Mouse (Mus musculus): Measurements from ENCODE around the gene Slc8b1. TPM values are rescaled to one million over a fixed set of nuclear protein-coding genes. Genes with fewer than 3 reads are reported as not detected.
A peak's percentile ranks its signal among the peaks of the same experiment; 100 is the strongest.

Gene Slc8b1
- polyA plus RNA-seq, 1 experiment from 2014 or later = 3.5 TPM

DNA sequence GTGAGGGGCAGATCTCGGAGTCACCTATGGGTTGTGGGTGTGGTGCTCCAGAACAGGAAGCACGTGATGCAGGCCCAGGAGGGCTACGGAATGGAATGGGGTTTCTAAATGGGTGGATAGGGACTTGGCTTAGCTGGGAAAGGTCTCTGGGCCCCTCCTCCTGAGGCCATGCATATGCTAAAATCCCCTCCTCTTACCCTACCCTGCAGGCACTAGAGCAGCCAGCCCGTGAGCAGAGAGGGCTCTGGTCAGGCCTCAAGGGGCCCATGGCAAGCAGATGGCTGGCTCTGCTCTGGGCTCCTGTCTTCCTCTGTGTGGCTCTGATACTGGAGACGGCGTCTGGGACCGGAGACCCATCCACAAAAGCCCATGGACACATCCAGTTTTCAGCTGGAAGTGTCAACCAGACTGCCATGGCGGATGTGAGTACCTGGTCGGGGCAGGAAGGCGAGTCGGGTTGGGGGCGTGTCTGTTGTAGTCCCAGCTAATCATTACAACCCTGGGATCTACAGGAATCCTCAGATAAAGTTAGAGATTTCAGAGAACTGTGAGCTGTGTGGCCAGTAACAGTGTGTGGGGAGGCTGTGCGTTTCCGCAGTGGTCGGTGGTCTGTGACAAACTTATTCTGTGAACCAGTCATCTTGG, 2.1 kb downstream of the Slc8b1 start:
- DNase-seq (ENCODE audit: low spot score) (no peak), ATAC-seq (ENCODE audit: low read depth) (no peak)
- Histone ChIP-seq H3K27me3 (replicated peaks; ENCODE audit: control insufficient read depth, insufficient read depth, low read length) (0 out of 2 replicates have a peak, but pooled peaks cover 5% of the 10 kb centered on the region), H3K4me1 (ENCODE audit: control insufficient read depth, insufficient read depth, low read length) (peaks cover 19% of the 10 kb centered on the region), H3K9ac (ENCODE audit: low read depth, low read length) (no peak overlapping the region), H3K27ac (replicated peaks; ENCODE audit: low read depth, low read length) (no peak overlapping the region), H3K9me3 (ENCODE audit: control insufficient read depth, low read length) (no peaks in the 10 kb centered on the region), H3K4me2 (ENCODE audit: low read depth, low read length) (0 out of 2 replicates have a peak overlapping the region, but pooled peaks have one; percentile 7), H3K4me3 (ENCODE audit: low read depth, low read length) (no peak overlapping the region), H3K36me3 (ENCODE audit: control insufficient read depth, insufficient read depth, low read length) (no peaks in the 10 kb centered on the region)
- 46% methylated on average over 14 of the region's 15 CpGs for WGBS

DNA sequence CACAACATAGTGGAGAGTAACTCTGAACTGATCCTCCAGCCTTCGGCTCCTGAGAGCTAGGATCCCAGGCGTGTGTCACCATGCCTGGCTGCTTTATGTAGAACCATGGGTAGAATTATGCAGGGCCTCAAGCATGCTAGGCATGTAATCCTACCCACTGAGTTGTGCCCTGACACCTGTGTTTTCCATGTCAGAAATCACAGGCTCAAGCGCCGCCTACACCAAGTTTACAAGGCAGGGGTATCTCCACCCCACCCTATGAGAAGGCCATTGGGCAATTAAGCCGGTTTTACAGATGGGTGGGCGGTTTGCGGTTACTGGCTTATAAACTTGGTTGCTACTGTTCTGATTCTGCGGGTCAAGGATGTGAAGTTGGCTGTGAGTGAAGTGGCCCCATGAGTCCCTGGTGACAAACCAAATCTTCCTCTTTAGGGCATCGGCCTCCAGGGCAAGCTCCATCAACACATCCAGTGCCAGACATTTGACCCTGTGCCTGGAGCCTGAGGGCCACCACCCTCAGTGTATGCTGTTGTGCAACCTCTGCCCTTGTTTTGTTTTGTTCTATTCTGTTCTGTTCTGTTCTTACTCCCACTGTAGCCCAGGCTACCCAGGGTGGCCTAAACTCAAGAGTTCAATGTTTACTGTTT, 3.2 kb downstream of the Slc8b1 start:
- ATAC-seq (ENCODE audit: low read depth) = peak; percentile 37
- Histone ChIP-seq H3K9me3 (ENCODE audit: control insufficient read depth, low read length) (no peaks in the 10 kb centered on the region), H3K4me1 (ENCODE audit: control insufficient read depth, insufficient read depth, low read length) (peaks cover 19% of the 10 kb centered on the region), H3K4me2 (ENCODE audit: low read depth, low read length) (no peak overlapping the region), H3K9ac (ENCODE audit: low read depth, low read length) (no peak overlapping the region), H3K27me3 (replicated peaks; ENCODE audit: control insufficient read depth, insufficient read depth, low read length) (0 out of 2 replicates have a peak, but pooled peaks cover 5% of the 10 kb centered on the region), H3K36me3 (ENCODE audit: control insufficient read depth, insufficient read depth, low read length) (no peaks in the 10 kb centered on the region), H3K4me3 (ENCODE audit: low read depth, low read length) (no peak overlapping the region), H3K27ac (replicated peaks; ENCODE audit: low read depth, low read length) (peak overlapping the region; percentile 68)
- DNase-seq (ENCODE audit: low spot score) = peak; percentile 71
- WGBS = 82% methylated on average over 9 of the region's 9 CpGs

DNA sequence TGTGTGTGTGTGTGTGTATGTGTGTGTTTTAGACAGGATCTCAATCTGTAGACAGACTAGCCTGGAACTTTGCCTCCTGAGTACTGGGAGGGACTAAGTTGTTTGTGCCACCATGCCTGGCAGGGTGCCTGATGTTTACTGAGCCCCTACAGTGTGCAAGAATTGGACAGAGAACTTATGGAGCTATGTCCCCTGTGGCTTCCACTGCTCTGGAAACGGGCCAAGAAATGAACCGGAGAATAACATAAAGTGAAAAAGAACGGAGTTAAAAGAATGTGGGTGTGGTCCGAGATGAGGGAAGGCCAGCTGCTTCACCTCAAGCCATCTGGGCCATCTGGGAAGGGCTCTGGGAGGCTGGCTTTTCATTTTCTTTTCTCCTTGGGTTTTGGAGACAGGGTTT, 3.8 kb downstream of the Slc8b1 start:
- peaks cover 19% of the 10 kb centered on the region for H3K4me1 ChIP-seq (ENCODE audit: control insufficient read depth, insufficient read depth, low read length)
- no peak overlapping the region for H3K4me3 ChIP-seq (ENCODE audit: low read depth, low read length)
- WGBS = 9% methylated on average over 4 of the region's 4 CpGs
- ATAC-seq (ENCODE audit: low read depth) (0 out of 2 replicates have a peak, but pooled peaks have one; percentile 26), DNase-seq (ENCODE audit: low spot score) (peak; percentile 86)
- H3K9ac ChIP-seq (ENCODE audit: low read depth, low read length) = 0 out of 2 replicates have a peak overlapping the region, but pooled peaks have one; percentile 8
- peak overlapping the region; percentile 18; the same call in 1 of the 2 replicates for H3K4me2 ChIP-seq (ENCODE audit: low read depth, low read length)
- H3K9me3 ChIP-seq (ENCODE audit: control insufficient read depth, low read length) = no peaks in the 10 kb centered on the region
- H3K36me3 ChIP-seq (ENCODE audit: control insufficient read depth, insufficient read depth, low read length) = no peaks in the 10 kb centered on the region
- peak overlapping the region; percentile 68 for H3K27ac ChIP-seq (replicated peaks; ENCODE audit: low read depth, low read length)
- 0 out of 2 replicates have a peak, but pooled peaks cover 5% of the 10 kb centered on the region for H3K27me3 ChIP-seq (replicated peaks; ENCODE audit: control insufficient read depth, insufficient read depth, low read length)

DNA sequence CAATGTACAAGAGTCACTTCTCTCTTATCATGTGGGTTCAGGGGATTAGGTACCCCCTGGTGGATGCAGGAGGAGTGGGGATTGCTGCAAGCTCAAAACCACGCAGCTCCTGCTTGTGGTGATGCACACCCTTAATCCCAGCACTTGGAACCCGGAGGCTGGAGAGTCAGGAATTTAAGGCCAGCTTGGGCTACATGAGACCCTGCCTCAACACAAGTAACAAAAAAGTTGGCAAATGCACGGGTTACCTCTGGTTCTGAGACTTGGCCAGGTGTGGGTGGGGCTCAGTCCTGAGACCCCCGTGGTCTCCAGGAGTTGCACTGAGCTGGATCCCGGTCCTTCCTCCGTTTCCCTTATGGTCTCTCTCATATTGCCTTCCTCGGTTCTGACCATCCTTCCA, 4.5 kb downstream of the Slc8b1 start:
- H3K4me3 ChIP-seq (ENCODE audit: low read depth, low read length) = no peak overlapping the region
- 69% methylated on average over 7 of the region's 7 CpGs for WGBS
- H3K27ac ChIP-seq (replicated peaks; ENCODE audit: low read depth, low read length) = peak overlapping the region; percentile 68
- H3K9ac ChIP-seq (ENCODE audit: low read depth, low read length) = peak overlapping the region; percentile 37; the same call in 1 of the 2 replicates
- no peaks in the 10 kb centered on the region for H3K36me3 ChIP-seq (ENCODE audit: control insufficient read depth, insufficient read depth, low read length)
- H3K4me1 ChIP-seq (ENCODE audit: control insufficient read depth, insufficient read depth, low read length) = peaks cover 19% of the 10 kb centered on the region
- ATAC-seq (ENCODE audit: low read depth) (no peak), DNase-seq (ENCODE audit: low spot score) (no peak)
- no peaks in the 10 kb centered on the region for H3K9me3 ChIP-seq (ENCODE audit: control insufficient read depth, low read length)
- H3K4me2 ChIP-seq (ENCODE audit: low read depth, low read length) = peak overlapping the region; percentile 18; the same call in 1 of the 2 replicates
- 0 out of 2 replicates have a peak, but pooled peaks cover 5% of the 10 kb centered on the region for H3K27me3 ChIP-seq (replicated peaks; ENCODE audit: control insufficient read depth, insufficient read depth, low read length)

DNA sequence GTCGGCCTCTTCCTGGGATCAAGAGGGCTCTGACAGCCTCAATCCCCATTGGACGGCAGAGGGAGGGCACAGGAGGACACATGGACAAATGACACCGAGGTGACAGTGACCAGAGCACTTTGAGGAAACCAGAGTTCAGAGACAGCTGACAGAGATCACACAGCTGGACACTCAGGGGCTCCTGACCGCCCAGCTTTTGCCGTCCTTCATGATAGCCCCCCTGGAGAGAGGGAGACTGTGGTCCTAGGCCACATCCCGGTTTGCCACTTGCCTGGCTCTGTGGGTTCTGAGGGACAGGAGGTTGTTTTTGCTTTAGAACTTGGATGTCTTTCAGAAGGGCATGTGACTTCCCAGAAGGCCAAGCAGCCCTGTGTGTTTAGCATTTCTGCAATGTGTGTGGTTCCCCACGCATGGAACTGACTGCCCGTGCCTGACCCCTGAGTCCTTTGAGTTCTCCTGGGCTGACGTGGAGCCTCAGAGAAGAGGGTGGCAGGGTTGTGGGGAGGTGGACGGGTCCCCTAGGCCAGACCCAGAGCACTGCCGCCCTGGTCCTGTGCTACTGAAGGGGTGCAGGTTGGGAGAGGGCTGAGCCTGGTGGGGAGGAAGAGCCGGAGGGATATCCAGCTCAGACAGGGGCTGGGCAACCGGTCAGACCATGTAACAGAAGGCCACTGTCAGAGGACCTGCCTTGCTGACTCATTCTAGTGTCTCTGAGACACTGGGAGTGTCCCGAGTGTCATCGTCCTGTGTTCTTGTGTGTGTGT, 5.4 kb downstream of the Slc8b1 start:
- H3K9me3 ChIP-seq (ENCODE audit: control insufficient read depth, low read length) = no peaks in the 10 kb centered on the region
- no peak for DNase-seq (ENCODE audit: low spot score)
- no peak overlapping the region; the same call in 1 of the 2 replicates for H3K9ac ChIP-seq (ENCODE audit: low read depth, low read length)
- no peak overlapping the region for H3K27ac ChIP-seq (replicated peaks; ENCODE audit: low read depth, low read length)
- H3K27me3 ChIP-seq (replicated peaks; ENCODE audit: control insufficient read depth, insufficient read depth, low read length) = 0 out of 2 replicates have a peak, but pooled peaks cover 5% of the 10 kb centered on the region
- no peaks in the 10 kb centered on the region; the same call in 1 of the 2 replicates for H3K36me3 ChIP-seq (ENCODE audit: control insufficient read depth, insufficient read depth, low read length)
- H3K4me1 ChIP-seq (ENCODE audit: control insufficient read depth, insufficient read depth, low read length) = peaks cover 18% of the 10 kb centered on the region
- WGBS = 55% methylated on average over 15 of the region's 15 CpGs
- no peak overlapping the region for H3K4me3 ChIP-seq (ENCODE audit: low read depth, low read length)
- no peak overlapping the region for H3K4me2 ChIP-seq (ENCODE audit: low read depth, low read length)
- no peak for ATAC-seq (ENCODE audit: low read depth)

DNA sequence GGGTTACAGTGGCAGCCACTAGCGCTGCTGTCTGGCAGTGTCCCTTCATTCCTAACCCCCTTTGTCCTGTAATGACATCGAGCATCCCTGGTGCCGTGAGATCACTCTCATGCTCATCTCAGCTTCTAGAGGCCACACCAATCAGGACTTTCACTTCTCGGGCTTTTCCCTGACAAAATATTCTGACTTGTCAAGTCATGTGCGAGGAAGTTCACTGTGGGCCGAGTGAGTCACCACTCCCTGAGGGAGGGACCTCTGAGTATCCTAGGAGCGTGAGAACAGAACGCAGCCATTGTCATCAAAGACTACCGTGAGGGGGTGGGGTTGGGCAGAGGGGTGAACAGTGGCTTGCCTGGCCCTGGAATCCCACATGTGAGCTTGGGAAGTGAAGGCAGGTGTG, 6.6 kb downstream of the Slc8b1 start:
- H3K27me3 ChIP-seq (replicated peaks; ENCODE audit: control insufficient read depth, insufficient read depth, low read length) = no peaks in the 10 kb centered on the region
- peak; percentile 59 for DNase-seq (ENCODE audit: low spot score)
- ATAC-seq (ENCODE audit: low read depth) = no peak
- H3K4me2 ChIP-seq (ENCODE audit: low read depth, low read length) = no peak overlapping the region
- no peak overlapping the region for H3K4me3 ChIP-seq (ENCODE audit: low read depth, low read length)
- peaks cover 14% of the 10 kb centered on the region for H3K4me1 ChIP-seq (ENCODE audit: control insufficient read depth, insufficient read depth, low read length)
- WGBS = 48% methylated on average over 9 of the region's 9 CpGs
- H3K27ac ChIP-seq (replicated peaks; ENCODE audit: low read depth, low read length) = no peak overlapping the region
- H3K36me3 ChIP-seq (ENCODE audit: control insufficient read depth, insufficient read depth, low read length) = peaks cover 7% of the 10 kb centered on the region; the same call in 1 of the 2 replicates
- no peaks in the 10 kb centered on the region for H3K9me3 ChIP-seq (ENCODE audit: control insufficient read depth, low read length)
- no peak overlapping the region for H3K9ac ChIP-seq (ENCODE audit: low read depth, low read length)

DNA sequence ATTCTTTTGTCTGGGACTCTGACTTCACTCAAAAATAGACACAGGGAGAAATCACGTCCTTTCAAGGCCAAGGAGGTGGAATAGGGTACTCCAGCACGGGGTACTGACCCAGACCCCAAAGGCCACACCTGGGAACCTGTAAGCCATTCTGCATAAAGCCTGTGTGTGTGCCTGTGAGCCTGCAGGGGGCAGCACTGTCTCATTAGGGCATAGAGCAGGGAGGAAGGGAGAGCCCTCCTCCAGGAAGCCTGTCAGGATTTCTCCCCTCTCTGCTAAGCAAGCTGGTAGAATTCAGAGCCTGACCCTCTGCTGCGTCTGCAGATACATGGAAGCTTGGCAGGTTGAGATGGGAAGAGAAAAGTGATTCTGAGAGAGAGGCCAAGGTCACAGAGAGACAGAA, 11.7 kb downstream of the Slc8b1 start:
- no peaks in the 10 kb centered on the region for H3K9me3 ChIP-seq (ENCODE audit: control insufficient read depth, low read length)
- no peak overlapping the region for H3K4me3 ChIP-seq (ENCODE audit: low read depth, low read length)
- peaks cover 11% of the 10 kb centered on the region; the same call in 1 of the 2 replicates for H3K36me3 ChIP-seq (ENCODE audit: control insufficient read depth, insufficient read depth, low read length)
- no peak overlapping the region for H3K9ac ChIP-seq (ENCODE audit: low read depth, low read length)
- H3K4me2 ChIP-seq (ENCODE audit: low read depth, low read length) = no peak overlapping the region
- no peak overlapping the region for H3K27ac ChIP-seq (replicated peaks; ENCODE audit: low read depth, low read length)
- WGBS = 71% methylated on average over 3 of the region's 3 CpGs
- no peaks in the 10 kb centered on the region for H3K27me3 ChIP-seq (replicated peaks; ENCODE audit: control insufficient read depth, insufficient read depth, low read length)
- ATAC-seq (ENCODE audit: low read depth) = no peak
- no peak for DNase-seq (ENCODE audit: low spot score)
- H3K4me1 ChIP-seq (ENCODE audit: control insufficient read depth, insufficient read depth, low read length) = no peaks in the 10 kb centered on the region

DNA sequence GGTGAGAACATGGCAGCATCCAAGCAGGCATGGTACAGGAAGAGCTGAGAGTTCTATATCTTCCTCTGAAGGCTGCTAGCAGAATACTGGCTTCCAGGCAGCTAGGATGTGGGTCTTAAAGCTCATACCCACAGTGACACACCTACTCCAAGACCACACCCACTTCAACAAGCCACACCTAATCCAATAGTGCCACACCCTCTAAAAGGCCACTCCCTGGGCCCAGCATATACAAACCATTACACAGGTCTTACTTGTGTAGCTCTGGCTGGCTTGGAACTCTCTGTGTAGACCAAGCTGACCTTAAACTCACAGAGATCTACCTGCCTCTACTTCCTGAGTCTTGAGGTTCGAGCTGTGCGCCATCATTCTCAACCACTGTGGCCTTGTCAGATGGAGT, 13.8 kb downstream of the Slc8b1 start:
- H3K27ac ChIP-seq (replicated peaks; ENCODE audit: low read depth, low read length) = no peak overlapping the region

More for the DNA sequence above, 13.8 kb downstream of the Slc8b1 start:
- 92% methylated on average over 2 of the region's 2 CpGs for WGBS
- Histone ChIP-seq H3K4me2 (ENCODE audit: low read depth, low read length) (no peak overlapping the region), H3K4me3 (ENCODE audit: low read depth, low read length) (no peak overlapping the region), H3K9ac (ENCODE audit: low read depth, low read length) (no peak overlapping the region), H3K9me3 (ENCODE audit: control insufficient read depth, low read length) (no peaks in the 10 kb centered on the region), H3K36me3 (ENCODE audit: control insufficient read depth, insufficient read depth, low read length) (peaks cover 11% of the 10 kb centered on the region; the same call in 1 of the 2 replicates), H3K4me1 (ENCODE audit: control insufficient read depth, insufficient read depth, low read length) (no peaks in the 10 kb centered on the region), H3K27me3 (replicated peaks; ENCODE audit: control insufficient read depth, insufficient read depth, low read length) (no peaks in the 10 kb centered on the region)
- ATAC-seq (ENCODE audit: low read depth) (no peak), DNase-seq (ENCODE audit: low spot score) (no peak)
